Mouse (Mus musculus) adrenal gland, adult (tissue): Measurements from ENCODE around the gene Gm6337.
"Not testable (repeated sequence)": the region's sequence is repeated elsewhere in the genome, so short reads cannot be mapped to it uniquely, and the experiment has no call there.

ENCODE experiments used
- DNase-seq, 2 experiments: peaks; one replicate each; pipeline ENCODE4 v3.0.0; 2022 to 2023; ENCODE audit warnings: low spot score in 1 of 2; ENCODE audit not compliant: inconsistent age in 2 of 2

Gm6337 gene

GRCm38 (mm10) chr14:6058167-6058566 is at the start of gene Gm6337:
Gm6337 (minus strand) TSS chr14:6058267.
- DNase-seq: not testable (repeated sequence)

DNA sequence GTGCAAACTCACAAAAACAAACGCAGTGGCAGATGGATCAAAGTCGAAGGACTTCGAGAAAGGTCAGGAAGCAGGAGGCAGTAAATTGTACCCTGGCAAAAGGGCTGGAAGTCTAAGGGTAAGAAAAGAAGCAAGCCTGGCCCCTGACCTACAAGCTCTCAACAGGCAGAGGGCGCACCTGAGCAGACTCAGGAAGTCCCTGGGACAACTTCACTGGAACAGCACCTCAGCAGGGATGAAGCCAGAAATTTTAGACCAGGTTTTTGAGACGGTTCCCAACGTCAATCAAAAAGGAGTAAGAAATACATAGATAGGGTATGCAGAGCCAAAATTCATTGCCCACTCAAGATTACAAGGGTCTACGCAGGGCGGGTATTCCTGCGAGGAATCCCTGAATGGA is 49.4 kb upstream of the Gm6337 start:
- peak; percentile 1 to 21 for DNase-seq

GRCm38 (mm10) chr14:6093842-6094241 is 35.8 kb upstream of the Gm6337 start, which contains the start of gene Gm8206:
Gm8206 (minus strand) TSS chr14:6093942.
- not testable (repeated sequence) for DNase-seq
